Mouse (Mus musculus): ENCODE data around the gene D430042O09Rik. TPM values are rescaled to one million over a fixed set of nuclear protein-coding genes. Genes with fewer than 3 reads are reported as not detected.

D430042O09Rik gene
- polyA plus RNA-seq, 1 experiment from 2014 or later = 8.6 TPM

- H3K27ac ChIP-seq (replicated peaks in 1 of 2; ENCODE audit: control insufficient read depth in 1 of 2, insufficient read depth in 1 of 2, low read depth in 2 of 2, low read length in 2 of 2) = no peak overlapping the region
- no peaks in the 10 kb centered on the region for H3K36me3 ChIP-seq (ENCODE audit: control insufficient read depth, insufficient read depth, low read length)
- WGBS = 72% methylated on average over 5 of the region's 5 CpGs
- H3K9me3 ChIP-seq (ENCODE audit: control insufficient read depth, low read length) = peaks cover 2% of the 10 kb centered on the region; the same call in 1 of the 2 replicates
- ATAC-seq (ENCODE audit: insufficient number of reproducible peaks, insufficient read depth, low FRiP score, low read depth) = no peak
- H3K27me3 ChIP-seq (ENCODE audit: control insufficient read depth, insufficient read depth, low read length) = no peaks in the 10 kb centered on the region
- no peak overlapping the region for H3K4me3 ChIP-seq (ENCODE audit: control insufficient read depth in 1 of 2, insufficient read depth in 1 of 2, low read depth in 1 of 2, low read length in 2 of 2)
- H3K4me2 ChIP-seq (ENCODE audit: low read length) = no peak overlapping the region
- no peak overlapping the region for H3K9ac ChIP-seq (ENCODE audit: low read length)
- H3K4me1 ChIP-seq (ENCODE audit: control insufficient read depth in 2 of 2, insufficient read depth in 2 of 2, low read length in 2 of 2) = peaks cover 3 to 14% of the 10 kb centered on the region in 2 experiments; a peak in 3 of 4 replicates
Observed at GRCm38 (mm10) chr7:125920801-125921200, 213.1 kb downstream of the D430042O09Rik start.

- Histone ChIP-seq H3K4me1 (ENCODE audit: control insufficient read depth in 2 of 2, insufficient read depth in 2 of 2, low read length in 2 of 2) (peaks cover 3 to 12% of the 10 kb centered on the region in 2 experiments; a peak in 3 of 4 replicates), H3K36me3 (ENCODE audit: control insufficient read depth, insufficient read depth, low read length) (no peaks in the 10 kb centered on the region), H3K9ac (ENCODE audit: low read length) (no peak overlapping the region), H3K27me3 (ENCODE audit: control insufficient read depth, insufficient read depth, low read length) (no peaks in the 10 kb centered on the region), H3K4me3 (ENCODE audit: control insufficient read depth in 1 of 2, insufficient read depth in 1 of 2, low read depth in 1 of 2, low read length in 2 of 2) (no peak overlapping the region), H3K4me2 (ENCODE audit: low read length) (no peak overlapping the region), H3K9me3 (ENCODE audit: control insufficient read depth, low read length) (no peaks in the 10 kb centered on the region), H3K27ac (replicated peaks in 1 of 2; ENCODE audit: control insufficient read depth in 1 of 2, insufficient read depth in 1 of 2, low read depth in 2 of 2, low read length in 2 of 2) (no peak overlapping the region)
- 72% methylated on average over 5 of the region's 5 CpGs for WGBS
- ATAC-seq (ENCODE audit: insufficient number of reproducible peaks, insufficient read depth, low FRiP score, low read depth) = no peak
Observed at GRCm38 (mm10) chr7:125924044-125924443, 216.4 kb downstream of the D430042O09Rik start.

Other genes starting within 250 kb of the D430042O09Rik start
- gene Nsmce1, start 216.3 kb upstream of the D430042O09Rik start, polyA plus RNA-seq (2014; fragmentation: Nextera tagmentation; extraction: Ambion mirVana) = 101 and 120 TPM in 2 replicates
- 2.8 and 3.7 TPM in 2 replicates for gene Il4ra, start 155.8 kb upstream of the D430042O09Rik start, polyA plus RNA-seq (2014; fragmentation: Nextera tagmentation; extraction: Ambion mirVana)
- gene Il21r, start 104.5 kb upstream of the D430042O09Rik start, polyA plus RNA-seq (2014; fragmentation: Nextera tagmentation; extraction: Ambion mirVana) = 0.20 TPM in 1 of 2 replicates, not detected in the other
- gene Gtf3c1, start 108 bp upstream of the D430042O09Rik start, polyA plus RNA-seq (2014; fragmentation: Nextera tagmentation; extraction: Ambion mirVana) = 29.1 and 30.4 TPM in 2 replicates